Mouse (Mus musculus) thymus, adult 2 months (tissue): ENCODE data around the gene Tmem121. TPM values are rescaled to one million over a fixed set of nuclear protein-coding genes. Genes with fewer than 3 reads are reported as not detected.

Source experiments
- DNase-seq: peaks from one replicate; pipeline ENCODE4 v3.0.0; 2021
- H3K27ac ChIP-seq: fragments of 200-500 bp; 2 replicates; pipeline ENCODE4 v1.5.1; 2012; ENCODE audit warnings: low read length, control low read depth; ENCODE audit not compliant: control insufficient read depth, insufficient read depth
- H3K27me3 ChIP-seq: fragments of 200-500 bp; 2 replicates; pipeline ENCODE4 v1.6.1; 2012; ENCODE audit warnings: mild to moderate bottlenecking, low read length, moderate library complexity, mixed read lengths; ENCODE audit not compliant: control insufficient read depth, insufficient read depth
- H3K36me3 ChIP-seq: fragments of 200-500 bp; 2 replicates; pipeline ENCODE4 v1.6.1; 2012; ENCODE audit warnings: mild to moderate bottlenecking, low read length, moderate library complexity; ENCODE audit not compliant: control insufficient read depth, insufficient read depth
- H3K4me1 ChIP-seq: fragments of 200-500 bp; replicated peaks from 2 replicates; pipeline ENCODE4 v1.6.1; 2012; ENCODE audit warnings: low read length; ENCODE audit not compliant: control insufficient read depth, insufficient read depth
- H3K4me3 ChIP-seq: fragments of 200-500 bp; 2 replicates; pipeline ENCODE4 v1.5.1; 2012; ENCODE audit warnings: mild to moderate bottlenecking, low read length, control low read depth, moderate library complexity; ENCODE audit not compliant: control insufficient read depth, insufficient read depth
- CTCF ChIP-seq: fragments of 200-500 bp; IDR thresholded peaks from 2 replicates; pipeline ENCODE4 v1.5.1; 2012; ENCODE audit warnings: mild to moderate bottlenecking, control low read depth, low read length, moderate library complexity, borderline replicate concordance; ENCODE audit not compliant: control insufficient read depth, poor library complexity, insufficient read depth; ENCODE audit errors: extremely low read depth
- POLR2A ChIP-seq: fragments of 200-500 bp; IDR thresholded peaks from 2 replicates; pipeline ENCODE4 v1.6.1; 2012; ENCODE audit warnings: mild to moderate bottlenecking, low read length, control low read depth, moderate library complexity; ENCODE audit not compliant: control insufficient read depth, poor library complexity, insufficient read depth; ENCODE audit errors: extremely low read depth
- WGBS: fragments of 180-500 bp; shearing (Covaris S2); methylation state at CpG from one replicate; pipeline ENCODE4 v1.1.7; 2018; 5-methylcytosine and 5-hydroxymethylcytosine counted together
- polyA plus RNA-seq: library from polyadenylated mRNA; depleted of rRNA; stranded (reverse); fragments of >200 nt; gene quantifications from 2 replicates; pipeline ENCODE4 v1.2.3, GENCODE M21; 2012

The Tmem121 gene
- polyA plus RNA-seq, 1 experiment = 47.6 TPM

- no peak for DNase-seq
- 14% methylated on average over 3 of the region's 3 CpGs for WGBS
- Histone ChIP-seq H3K27ac (no peak overlapping the region), H3K4me1 (peaks cover 52% of the 10 kb centered on the region), H3K4me3 (no peak overlapping the region), H3K27me3 (no peaks in the 10 kb centered on the region), H3K36me3 (no peaks in the 10 kb centered on the region)
- TF ChIP-seq CTCF (no peak), POLR2A (no peak)
Observed at GRCm38 (mm10) chr12:113149896-113150295, 35.8 kb upstream of the Tmem121 start.

GRCm38 (mm10) chr12:113150591-113150990 lies 35.1 kb upstream of the Tmem121 start:
- peaks cover 58% of the 10 kb centered on the region for H3K4me1 ChIP-seq
- no peaks in the 10 kb centered on the region for H3K27me3 ChIP-seq
- H3K4me3 ChIP-seq = no peak overlapping the region
- H3K36me3 ChIP-seq = no peaks in the 10 kb centered on the region
- no peak overlapping the region for H3K27ac ChIP-seq
- TF ChIP-seq CTCF (no peak), POLR2A (no peak)
- no peak for DNase-seq
- 92% methylated on average over 4 of the region's 4 CpGs for WGBS

GRCm38 (mm10) chr12:113151046-113151445 lies 34.7 kb upstream of the Tmem121 start:
- TF ChIP-seq CTCF (no peak), POLR2A (no peak)
- 66% methylated on average over 8 of the region's 8 CpGs for WGBS
- Histone ChIP-seq H3K4me3 (no peak overlapping the region), H3K4me1 (peaks cover 58% of the 10 kb centered on the region), H3K27ac (no peak overlapping the region), H3K27me3 (no peaks in the 10 kb centered on the region), H3K36me3 (no peaks in the 10 kb centered on the region)
- DNase-seq = no peak

- Histone ChIP-seq H3K27ac (peak overlapping the region; percentile 6; the same call in 1 of the 2 replicates), H3K36me3 (no peaks in the 10 kb centered on the region), H3K4me3 (peak overlapping the region; percentile 95), H3K4me1 (peaks cover 55% of the 10 kb centered on the region), H3K27me3 (no peaks in the 10 kb centered on the region)
- DNase-seq = peak; percentile 58
- WGBS = 1% methylated on average over 36 of the region's 36 CpGs
- TF ChIP-seq CTCF = no peak
- peak; percentile 35; the same call in 1 of the 2 replicates for TF ChIP-seq POLR2A
Observed at GRCm38 (mm10) chr12:113151661-113152271, 34.0 kb upstream of the Tmem121 start.

GRCm38 (mm10) chr12:113152272-113152661 lies 33.5 kb upstream of the Tmem121 start:
- Histone ChIP-seq H3K36me3 (no peaks in the 10 kb centered on the region), H3K4me3 (peak overlapping the region; percentile 95), H3K27me3 (no peaks in the 10 kb centered on the region), H3K4me1 (peaks cover 56% of the 10 kb centered on the region), H3K27ac (peak overlapping the region; percentile 6; the same call in 1 of the 2 replicates)
- TF ChIP-seq CTCF = no peak
- TF ChIP-seq POLR2A = no peak
- DNase-seq = peak; percentile 74
- WGBS = under 1% methylated on average over 19 of the region's 19 CpGs

GRCm38 (mm10) chr12:113152991-113153525 lies 32.7 kb upstream of the Tmem121 start:
- WGBS = 48% methylated on average over 6 of the region's 6 CpGs
- peaks cover 61% of the 10 kb centered on the region for H3K4me1 ChIP-seq
- no peak overlapping the region for H3K27ac ChIP-seq

More at GRCm38 (mm10) chr12:113152991-113153525, 32.7 kb upstream of the Tmem121 start:
- DNase-seq = no peak
- TF ChIP-seq CTCF (no peak), POLR2A (no peak)
- no peaks in the 10 kb centered on the region for H3K27me3 ChIP-seq
- H3K4me3 ChIP-seq = peak overlapping the region; percentile 95
- H3K36me3 ChIP-seq = no peaks in the 10 kb centered on the region
